Mouse (Mus musculus) G1E (cell line): ENCODE results near the gene Adamts6.

Source experiments
- CTCF ChIP-seq: IDR thresholded peaks from 2 replicates; pipeline ENCODE4 v1.5.1; 2012; ENCODE audit warnings: low read depth, low read length, inconsistent platforms, mixed read lengths
- TAL1 ChIP-seq: conservative IDR thresholded peaks from 2 replicates; pipeline ENCODE4 v1.6.1; 2012; ENCODE audit warnings: low read depth, low read length, inconsistent platforms, mixed read lengths

GRCm38 (mm10) chr13:104510766-104511165 lies 223.1 kb downstream of the Adamts6 start:
- no peak for TF ChIP-seq CTCF
- no peak for TF ChIP-seq TAL1
